In genomic region chr17:25728009-25728270, GRCm38 (mm10) we compare ENCODE assay signal across 8 mouse cellular contexts. TPM values are rescaled to one million over a fixed set of nuclear protein-coding genes. Genes with fewer than 3 reads are reported as not detected.
DNase-seq lines count a peak whose midpoint lies in the region; ATAC-seq and TF ChIP-seq lines count a peak whose summit lies in the region.

No protein-coding gene starts in this region.

- peaks cover 29% of the 10 kb centered on the region for H3K4me1 ChIP-seq in kidney, embryonic 15.5 days
- peaks cover 2% of the 10 kb centered on the region; the same call in 1 of the 2 replicates for H3K4me1 ChIP-seq in cortical plate, adult 2 months (ENCODE audit: control insufficient read depth, insufficient read depth, low read length)
- H3K4me1 ChIP-seq in hindbrain, embryonic 10.5 days (replicated peaks): peaks cover 54% of the 10 kb centered on the region
- peaks cover 29% of the 10 kb centered on the region for H3K4me1 ChIP-seq in midbrain, embryonic 12.5 days

- no peak for DNase-seq in kidney, postnatal 14 days
- DNase-seq in hindbrain, embryonic 10.5 days (ENCODE audit: low spot score): no peak
- no peak for DNase-seq in right cerebral cortex, postnatal 14 days
- DNase-seq in thymus, postnatal 25 days: no peak
- DNase-seq in urinary bladder, postnatal 4 days (ENCODE audit: low spot score in 2 of 2): no peak

- peak overlapping the region; percentile 90 for H3K4me2 ChIP-seq in kidney, embryonic 15.5 days
- H3K4me2 ChIP-seq in midbrain, embryonic 12.5 days (replicated peaks): peak overlapping the region; percentile 88

- peak overlapping the region; percentile 73 for H3K9ac ChIP-seq in kidney, embryonic 15.5 days
- peak overlapping the region; percentile 74 for H3K9ac ChIP-seq in midbrain, embryonic 12.5 days (replicated peaks)

- peak overlapping the region; percentile 65; the same call in 1 of the 2 replicates for H3K27ac ChIP-seq in kidney, embryonic 15.5 days
- H3K27ac ChIP-seq in cortical plate, adult 2 months (ENCODE audit: insufficient read depth, low read length): no peak overlapping the region
- H3K27ac ChIP-seq in hindbrain, embryonic 10.5 days: peak overlapping the region; percentile 90
- no peak overlapping the region for H3K27ac ChIP-seq in midbrain, embryonic 12.5 days (replicated peaks)

- 22% methylated on average over 4 of the region's 4 CpGs for WGBS in kidney, embryonic 15.5 days
- 27% methylated on average over 4 of the region's 4 CpGs for WGBS in hindbrain, embryonic 10.5 days
- WGBS in midbrain, embryonic 12.5 days: 26% methylated on average over 4 of the region's 4 CpGs

- peaks cover 45% of the 10 kb centered on the region for H3K36me3 ChIP-seq in kidney, embryonic 15.5 days
- H3K36me3 ChIP-seq in hindbrain, embryonic 10.5 days: peaks cover 55% of the 10 kb centered on the region
- peaks cover 22% of the 10 kb centered on the region for H3K36me3 ChIP-seq in midbrain, embryonic 12.5 days

- no peaks in the 10 kb centered on the region for H3K9me3 ChIP-seq in kidney, embryonic 15.5 days (replicated peaks)
- H3K9me3 ChIP-seq in hindbrain, embryonic 10.5 days: no peaks in the 10 kb centered on the region
- no peaks in the 10 kb centered on the region for H3K9me3 ChIP-seq in midbrain, embryonic 12.5 days

- TF ChIP-seq CTCF in cortical plate, adult 2 months (IDR thresholded peaks at IDR 0.05; ENCODE audit: extremely low read depth, insufficient read depth, low read length): no peak

- peak overlapping the region; percentile 65 for H3K4me3 ChIP-seq in kidney, embryonic 15.5 days (replicated peaks)
- H3K4me3 ChIP-seq in cortical plate, adult 2 months (ENCODE audit: insufficient read depth, low read length): peak overlapping the region; percentile 58
- H3K4me3 ChIP-seq in hindbrain, embryonic 10.5 days: peak overlapping the region; percentile 73
- H3K4me3 ChIP-seq in midbrain, embryonic 12.5 days: peak overlapping the region; percentile 57

- H3K27me3 ChIP-seq in kidney, embryonic 15.5 days: no peaks in the 10 kb centered on the region
- H3K27me3 ChIP-seq in hindbrain, embryonic 10.5 days (ENCODE audit: insufficient read depth, poor library complexity, severe bottlenecking): no peaks in the 10 kb centered on the region
- H3K27me3 ChIP-seq in midbrain, embryonic 12.5 days: no peaks in the 10 kb centered on the region

- no peak for TF ChIP-seq POLR2A in cortical plate, adult 2 months (IDR thresholded peaks at IDR 0.05; ENCODE audit: extremely low read depth, insufficient read depth, low read length)

- ATAC-seq in kidney, embryonic 15.5 days (replicated peaks; ENCODE audit: low FRiP score): peak; percentile 6; the same call in 1 of the 2 replicates
- no peak; the same call in 1 of the 2 replicates for ATAC-seq in midbrain, embryonic 12.5 days (ENCODE audit: low FRiP score, low read depth)

RNA-seq across cellular contexts. Expression of gene Rpusd1, which starts 0.5 kb away (rescaled TPM):
- polyA plus RNA-seq in kidney, embryonic 15.5 days (2015; fragmentation: Nextera tagmentation; extraction: Ambion mirVana): 19.3 and 20.7 TPM in 2 replicates
- polyA plus RNA-seq in cortical plate, adult 2 months (2012; rRNA removed): 129 and 142 TPM in 2 replicates
- 22.2 and 24.8 TPM in 2 replicates for polyA plus RNA-seq in hindbrain, embryonic 10.5 days (2016; fragmentation: Nextera tagmentation; extraction: Ambion mirVana)
- 18.1 and 19.4 TPM in 2 replicates for polyA plus RNA-seq in midbrain, embryonic 12.5 days (2016; fragmentation: Nextera tagmentation; extraction: Ambion mirVana)

RNA-seq across cellular contexts. Expression of gene Chtf18, which starts 0.7 kb away (rescaled TPM):
- 31.0 and 38.4 TPM in 2 replicates for polyA plus RNA-seq in kidney, embryonic 15.5 days (2015; fragmentation: Nextera tagmentation; extraction: Ambion mirVana)
- polyA plus RNA-seq in cortical plate, adult 2 months (2012; rRNA removed): 2.3 and 2.4 TPM in 2 replicates
- 47.2 and 60.4 TPM in 2 replicates for polyA plus RNA-seq in hindbrain, embryonic 10.5 days (2016; fragmentation: Nextera tagmentation; extraction: Ambion mirVana)
- 31.4 and 34.5 TPM in 2 replicates for polyA plus RNA-seq in midbrain, embryonic 12.5 days (2016; fragmentation: Nextera tagmentation; extraction: Ambion mirVana)

RNA-seq across cellular contexts. Expression of gene Mslnl, which starts 7.9 kb away (rescaled TPM):
- polyA plus RNA-seq in kidney, embryonic 15.5 days (2015; fragmentation: Nextera tagmentation; extraction: Ambion mirVana): 0.08 TPM in 1 of 2 replicates, not detected in the other
- polyA plus RNA-seq in cortical plate, adult 2 months (2012; rRNA removed): 0.77 and 1.0 TPM in 2 replicates
- polyA plus RNA-seq in hindbrain, embryonic 10.5 days (2016; fragmentation: Nextera tagmentation; extraction: Ambion mirVana): not detected in 2 replicates
- not detected in 2 replicates for polyA plus RNA-seq in midbrain, embryonic 12.5 days (2016; fragmentation: Nextera tagmentation; extraction: Ambion mirVana)

RNA-seq across cellular contexts. Expression of gene Gng13, which starts 11.0 kb away (rescaled TPM):
- 0.99 and 1.1 TPM in 2 replicates for polyA plus RNA-seq in kidney, embryonic 15.5 days (2015; fragmentation: Nextera tagmentation; extraction: Ambion mirVana)
- polyA plus RNA-seq in cortical plate, adult 2 months (2012; rRNA removed): 438 and 442 TPM in 2 replicates
- 2.4 and 4.4 TPM in 2 replicates for polyA plus RNA-seq in hindbrain, embryonic 10.5 days (2016; fragmentation: Nextera tagmentation; extraction: Ambion mirVana)
- 0.85 and 1.5 TPM in 2 replicates for polyA plus RNA-seq in midbrain, embryonic 12.5 days (2016; fragmentation: Nextera tagmentation; extraction: Ambion mirVana)

RNA-seq across cellular contexts. Expression of gene Msln, which starts 26.2 kb away (rescaled TPM):
- polyA plus RNA-seq in kidney, embryonic 15.5 days (2015; fragmentation: Nextera tagmentation; extraction: Ambion mirVana): 5.6 and 6.3 TPM in 2 replicates
- 2.3 and 3.0 TPM in 2 replicates for polyA plus RNA-seq in cortical plate, adult 2 months (2012; rRNA removed)
- polyA plus RNA-seq in hindbrain, embryonic 10.5 days (2016; fragmentation: Nextera tagmentation; extraction: Ambion mirVana): 0.33 TPM in 1 of 2 replicates, not detected in the other
- polyA plus RNA-seq in midbrain, embryonic 12.5 days (2016; fragmentation: Nextera tagmentation; extraction: Ambion mirVana): 0.19 and 0.27 TPM in 2 replicates

Comparison
In these comparisons a context has a peak if more than half of its experiments do, and no peak if none do; other contexts are left out.
1. H3K27ac ChIP-seq: peak in kidney, embryonic 15.5 days (single experiment) and hindbrain, embryonic 10.5 days (single experiment); none in cortical plate, adult 2 months (single experiment) and midbrain, embryonic 12.5 days (single experiment).
2. Peak in every context shown above with its lines, with median percentiles within 50 percentile points of each other: H3K4me3 ChIP-seq.